Mouse (Mus musculus) adrenal gland, adult 18-20 months (tissue): ENCODE results near the gene Tagap. TPM values are rescaled to one million over a fixed set of nuclear protein-coding genes. Genes with fewer than 3 reads are reported as not detected.
"Not testable (repeated sequence)": the region's sequence is repeated elsewhere in the genome, so short reads cannot be mapped to it uniquely, and the experiment has no call there.

Source experiments
- DNase-seq, 2 experiments: peaks; one replicate each; pipeline ENCODE4 v3.0.0; 2021 to 2022; ENCODE audit warnings: low spot score in 2 of 2
- total RNA-seq, 2 experiments: library from RNA; stranded (reverse); gene quantifications; 1 replicate in 1 of 2; 2 replicates in 1 of 2; pipeline ENCODE4 v1.2.3; 2021

Tagap gene
- total RNA-seq, 2 experiments from 2014 or later: 5.1 to 5.3 TPM

GRCm38 (mm10) chr17:7964398-7964797 is 38.6 kb downstream of the Tagap start:
- not testable (repeated sequence) for DNase-seq

- not testable (repeated sequence) for DNase-seq
These were observed 42.7 kb downstream of the Tagap start for GRCm38 (mm10) chr17:7968490-7968889.

DNA sequence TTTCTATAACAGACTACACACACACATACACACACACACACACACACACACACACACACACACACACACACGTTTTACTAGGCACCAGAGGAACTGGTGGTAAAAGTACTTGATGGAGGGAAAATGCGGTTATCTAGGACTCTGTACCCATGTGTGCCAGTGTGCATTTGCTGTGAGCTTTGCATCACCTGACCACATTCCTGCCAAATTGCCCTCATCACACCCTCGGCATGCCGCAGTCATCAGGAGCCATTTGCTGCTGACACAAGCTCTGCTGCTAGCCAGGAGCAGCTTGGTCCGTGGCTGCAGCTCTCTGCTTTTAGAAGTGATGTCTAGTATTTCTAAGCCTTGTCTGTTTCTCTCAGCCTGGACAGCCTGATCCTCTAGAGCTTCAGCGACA is 44.0 kb downstream of the Tagap start:
- not testable (repeated sequence) for DNase-seq

DNA sequence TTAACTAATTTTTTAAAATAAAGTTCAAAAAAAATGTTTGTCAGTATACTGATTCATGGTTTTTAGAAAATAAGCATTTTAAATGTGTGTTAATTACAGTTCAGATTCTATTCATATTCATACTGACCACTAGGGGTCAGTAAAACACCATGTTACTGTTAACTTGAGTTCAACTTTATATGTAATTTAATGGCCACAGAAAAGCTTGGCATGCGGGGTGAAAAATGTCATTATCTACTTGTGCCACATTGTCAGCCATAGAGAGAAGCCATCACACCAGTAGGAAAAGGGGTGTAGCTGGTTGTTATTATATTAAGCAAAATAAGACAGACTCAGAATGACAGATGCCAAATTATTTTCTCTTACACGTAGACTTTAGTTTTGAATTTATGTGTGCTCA is 57.7 kb downstream of the Tagap start:
- DNase-seq: not testable (repeated sequence)

Other genes starting within 250 kb of the Tagap start
- gene Fndc1, start 98.7 kb upstream of the Tagap start, total RNA-seq: 10 to 100 TPM in 1 of 2 experiments, 1 to 10 TPM in 1; 4.7 to 10.3 TPM
- gene Rsph3a, start 19.6 kb downstream of the Tagap start, total RNA-seq: 10 to 100 TPM; 36.5 to 52.9 TPM
- gene Gm49673, start 221.8 kb downstream of the Tagap start, total RNA-seq: under 1 TPM; 0.22 to 0.43 TPM
- 10 to 100 TPM; 52.2 to 60.3 TPM for gene Rnaset2a, start 222.1 kb downstream of the Tagap start, total RNA-seq
- gene Fgfr1op, start 239.5 kb downstream of the Tagap start, total RNA-seq: 10 to 100 TPM; 17.5 to 26.1 TPM